Mouse (Mus musculus) testis, postnatal 10 days (tissue): Measurements from ENCODE around the gene Slc25a39.
"Not testable (repeated sequence)": the region's sequence is repeated elsewhere in the genome, so short reads cannot be mapped to it uniquely, and the experiment has no call there.

Source experiments
- DNase-seq: peaks from one replicate; pipeline ENCODE4 v3.0.0; 2021; ENCODE audit warnings: low spot score

The Slc25a39 gene

DNA sequence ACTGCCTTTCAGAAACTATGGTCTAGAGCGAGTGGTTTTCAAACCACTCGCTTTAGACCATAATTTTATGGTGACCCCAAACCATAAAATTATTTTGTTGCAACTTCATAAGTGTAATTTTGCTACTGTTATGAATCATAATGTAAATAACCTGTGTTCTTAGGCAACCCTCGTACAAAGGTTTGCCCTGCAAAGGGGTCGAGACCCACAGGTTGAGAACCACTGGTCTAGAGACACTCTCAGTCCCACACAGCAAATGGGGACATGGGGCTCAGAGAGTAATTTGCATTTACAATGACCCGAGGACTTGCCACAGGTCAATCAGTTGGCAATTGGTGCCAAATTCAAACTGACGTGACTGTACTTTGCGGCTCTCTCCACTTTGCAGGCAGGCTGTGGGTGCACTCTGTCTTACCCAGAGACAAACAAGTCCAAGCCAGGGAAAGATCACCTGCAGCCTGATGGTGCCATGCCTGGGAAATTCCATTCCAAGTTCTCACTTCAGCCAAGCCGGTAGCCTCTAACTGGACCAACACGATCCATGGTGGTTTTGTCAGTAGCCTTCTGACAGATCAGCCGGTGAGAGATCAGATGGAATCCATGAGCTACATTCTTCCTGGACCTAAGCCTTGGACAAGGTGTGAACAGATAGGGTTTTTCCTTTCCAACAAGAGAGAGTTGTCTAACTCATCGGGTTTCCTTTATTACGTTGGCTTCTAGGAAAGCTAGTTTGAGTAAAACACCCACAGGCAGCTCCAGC is 35.6 kb downstream of the Slc25a39 start:
- no peak for DNase-seq

DNA sequence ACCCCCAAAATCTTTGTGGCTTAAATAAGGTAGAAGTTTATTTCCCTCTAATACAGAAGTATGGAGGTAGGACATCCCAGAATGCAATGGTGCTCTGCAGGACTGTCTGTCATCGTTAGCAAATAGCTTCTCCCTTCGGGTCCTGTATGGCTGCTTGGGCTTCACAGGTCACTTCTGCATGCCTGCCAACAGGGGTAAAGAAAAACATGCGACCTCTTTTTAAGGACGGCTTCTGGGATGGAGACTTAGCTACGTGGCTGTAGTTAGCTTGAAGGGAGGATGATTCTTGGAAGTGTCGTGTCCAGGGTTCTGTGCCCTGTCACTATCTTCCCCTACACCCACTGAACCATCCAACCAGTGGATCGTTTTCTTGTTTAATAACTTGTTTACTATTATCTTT is 37.5 kb downstream of the Slc25a39 start:
- no peak for DNase-seq

DNA sequence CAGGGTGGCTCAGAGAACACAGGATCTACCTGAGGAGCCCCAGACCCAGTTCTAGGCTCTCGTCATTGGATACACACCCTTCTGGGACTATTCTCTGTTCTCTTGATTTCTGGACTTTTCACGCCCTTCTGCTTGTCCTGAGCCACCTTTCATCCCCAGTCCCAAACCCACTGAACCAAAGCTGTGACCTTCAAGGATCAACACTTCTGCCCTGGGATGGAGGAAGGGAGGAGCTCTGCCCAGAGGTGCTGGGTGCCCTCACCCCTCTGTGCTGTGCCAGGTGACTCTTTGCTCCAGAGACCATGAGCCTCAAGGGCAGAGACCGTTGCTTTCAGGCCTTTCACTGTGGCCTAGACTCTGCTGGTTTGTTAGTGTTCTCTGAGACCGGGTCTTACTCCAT is 38.5 kb downstream of the Slc25a39 start:
- no peak for DNase-seq

DNA sequence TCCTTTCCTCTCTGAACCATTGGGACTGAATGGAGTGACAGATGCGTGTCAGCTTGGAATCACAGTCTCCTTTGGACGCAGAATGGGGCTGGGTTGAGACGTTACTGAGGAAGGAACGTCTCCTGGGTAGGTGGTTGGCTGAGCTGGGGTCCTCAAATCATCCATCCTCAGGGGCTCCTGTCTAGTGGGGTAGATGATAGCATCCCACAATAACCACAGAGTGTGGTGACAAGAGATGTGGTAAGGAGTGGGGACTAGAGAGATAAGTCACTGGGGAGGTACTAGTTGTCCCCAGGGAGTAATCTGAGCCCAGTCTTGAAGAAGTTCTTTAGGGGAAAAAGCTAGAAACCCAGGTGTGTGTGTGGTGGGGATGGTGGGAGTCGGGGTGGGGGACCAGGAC is 39.4 kb downstream of the Slc25a39 start:
- DNase-seq = no peak

DNA sequence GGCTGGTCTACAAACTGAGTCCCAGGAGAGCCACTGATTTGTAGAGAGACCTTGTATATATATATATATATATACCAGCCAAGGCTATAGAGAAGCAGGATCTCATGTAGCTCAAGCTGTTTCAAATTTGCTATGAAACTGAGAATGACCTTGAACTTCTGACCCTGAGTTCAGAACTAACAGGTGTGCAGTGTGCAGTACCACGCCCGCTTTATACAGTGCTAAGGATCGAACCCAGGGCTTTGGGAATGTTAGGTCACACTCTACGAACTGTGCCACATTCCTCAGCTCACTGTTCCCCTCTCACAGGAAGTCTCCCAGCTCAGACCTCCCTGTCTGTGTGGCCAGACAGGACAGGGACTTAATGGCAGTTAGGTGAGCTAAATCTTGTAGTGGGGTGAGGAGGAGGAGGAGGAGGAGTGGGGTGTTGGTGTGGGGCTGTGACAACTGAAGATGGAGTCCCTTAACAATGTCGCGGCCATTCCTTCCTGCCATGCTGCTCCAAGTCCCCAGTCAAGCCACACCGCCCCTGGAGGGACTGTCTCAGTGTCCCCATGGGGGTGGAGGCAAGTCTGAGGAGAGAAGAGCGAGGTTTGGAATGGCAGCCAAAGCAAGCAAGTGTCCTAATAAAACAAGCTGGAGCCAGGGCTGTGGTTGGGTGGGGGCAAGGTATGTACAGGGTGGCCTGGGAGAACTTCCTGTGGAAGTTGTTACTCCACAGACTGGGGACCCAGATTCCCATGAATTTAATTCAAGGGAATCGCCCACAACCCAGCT is 40.1 kb downstream of the Slc25a39 start:
- DNase-seq = no peak

DNA sequence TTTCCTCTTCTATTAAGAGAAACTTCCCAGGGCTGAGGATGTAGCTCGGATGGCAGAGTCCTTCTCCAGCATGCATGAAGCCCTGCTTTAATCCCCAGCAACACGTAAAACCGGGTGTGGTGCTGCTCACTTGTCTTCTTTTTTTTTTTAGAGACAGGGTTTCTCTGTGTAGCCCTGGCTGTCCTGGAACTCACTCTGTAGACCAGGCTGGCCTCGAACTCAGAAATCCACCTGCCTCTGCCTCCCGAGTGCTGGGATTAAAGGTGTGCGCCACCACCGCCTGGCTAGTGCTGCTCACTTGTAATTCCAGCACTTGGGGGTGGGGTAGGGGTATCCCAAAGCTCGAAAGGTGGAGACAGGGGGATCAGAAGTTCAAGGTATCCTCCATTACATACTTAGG is 41.6 kb downstream of the Slc25a39 start, which contains the start of gene Slc4a1:
TSS of gene Slc4a1 (minus strand) at position 101 of the 400 bp plus-strand sequence.
- DNase-seq = not testable (repeated sequence)

DNA sequence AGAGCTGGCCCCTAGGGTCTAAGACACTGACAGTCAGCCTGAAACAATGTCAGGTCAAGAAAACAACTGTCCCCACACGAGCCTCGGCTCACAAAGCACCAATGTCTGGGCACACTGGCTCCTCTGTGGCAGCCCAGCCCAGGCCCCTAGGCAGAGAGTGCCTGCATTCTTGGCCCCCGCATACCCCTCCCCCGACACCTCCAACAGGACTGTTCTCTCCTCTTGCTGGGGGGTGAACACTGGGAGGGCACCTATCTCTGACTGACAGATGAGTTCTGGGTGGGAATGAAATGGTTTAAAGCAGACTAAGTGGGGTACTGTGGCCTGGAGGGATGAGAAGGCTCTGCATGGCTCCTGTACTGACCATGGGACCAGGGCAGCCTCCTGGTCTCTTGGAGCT is 42.0 kb downstream of the Slc25a39 start:
- no peak for DNase-seq

DNA sequence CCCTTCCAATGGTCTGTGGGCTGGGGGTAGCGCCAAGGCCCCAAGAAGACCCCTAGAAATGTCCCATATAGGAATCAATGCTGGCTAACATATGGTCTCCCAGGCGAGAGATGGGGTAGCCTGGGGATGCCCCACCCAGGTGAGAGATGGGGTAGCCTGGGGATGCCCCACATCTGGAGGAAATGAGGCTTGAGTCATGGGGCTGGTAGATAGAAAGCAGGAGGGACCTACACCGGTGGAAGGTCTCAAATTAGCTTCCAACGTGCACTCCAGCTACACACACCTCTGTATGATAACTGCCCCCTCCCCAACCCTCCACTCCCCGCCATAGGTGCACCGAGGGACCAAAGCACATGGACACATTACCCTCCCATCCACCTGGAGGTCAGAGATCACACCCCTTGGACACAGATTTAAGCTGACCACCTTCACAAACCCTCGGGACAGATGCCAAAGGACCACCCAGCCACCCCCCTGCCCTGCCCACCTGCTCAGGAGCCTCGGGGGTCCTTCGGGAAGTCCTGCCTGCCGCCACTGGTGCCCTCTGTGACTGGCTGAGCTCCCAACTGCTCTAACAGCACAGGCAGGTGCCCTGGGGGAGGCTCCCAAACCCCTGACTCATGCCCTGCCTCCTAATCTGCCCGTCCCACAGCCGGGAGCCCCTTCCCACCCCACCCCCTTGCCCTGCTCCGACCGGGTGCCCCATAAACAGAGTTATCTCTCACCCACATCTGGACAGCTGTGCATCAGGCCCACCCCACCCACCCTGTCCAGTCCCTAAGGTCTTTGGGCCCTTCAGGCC is 43.0 kb downstream of the Slc25a39 start:
- no peak for DNase-seq

DNA sequence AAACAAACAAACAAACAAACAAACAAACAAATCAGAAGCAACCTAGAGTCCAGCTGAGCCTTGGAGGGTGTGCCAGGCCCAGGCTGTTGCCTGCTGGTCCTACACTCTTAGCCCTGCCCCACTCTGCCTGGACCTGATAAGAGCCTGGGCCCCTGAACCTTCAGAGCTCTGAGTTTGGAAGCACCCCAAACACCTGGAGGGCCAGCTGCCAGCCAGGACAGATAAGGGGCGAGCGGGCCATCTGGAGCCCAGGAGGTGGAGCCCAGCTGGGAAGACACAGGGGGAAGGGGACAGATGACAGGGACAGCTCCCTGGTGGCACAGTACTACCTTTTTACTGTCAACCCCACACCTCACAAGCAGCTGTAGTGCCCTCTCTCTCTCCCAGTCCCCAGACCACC is 44.1 kb downstream of the Slc25a39 start:
- no peak for DNase-seq

DNA sequence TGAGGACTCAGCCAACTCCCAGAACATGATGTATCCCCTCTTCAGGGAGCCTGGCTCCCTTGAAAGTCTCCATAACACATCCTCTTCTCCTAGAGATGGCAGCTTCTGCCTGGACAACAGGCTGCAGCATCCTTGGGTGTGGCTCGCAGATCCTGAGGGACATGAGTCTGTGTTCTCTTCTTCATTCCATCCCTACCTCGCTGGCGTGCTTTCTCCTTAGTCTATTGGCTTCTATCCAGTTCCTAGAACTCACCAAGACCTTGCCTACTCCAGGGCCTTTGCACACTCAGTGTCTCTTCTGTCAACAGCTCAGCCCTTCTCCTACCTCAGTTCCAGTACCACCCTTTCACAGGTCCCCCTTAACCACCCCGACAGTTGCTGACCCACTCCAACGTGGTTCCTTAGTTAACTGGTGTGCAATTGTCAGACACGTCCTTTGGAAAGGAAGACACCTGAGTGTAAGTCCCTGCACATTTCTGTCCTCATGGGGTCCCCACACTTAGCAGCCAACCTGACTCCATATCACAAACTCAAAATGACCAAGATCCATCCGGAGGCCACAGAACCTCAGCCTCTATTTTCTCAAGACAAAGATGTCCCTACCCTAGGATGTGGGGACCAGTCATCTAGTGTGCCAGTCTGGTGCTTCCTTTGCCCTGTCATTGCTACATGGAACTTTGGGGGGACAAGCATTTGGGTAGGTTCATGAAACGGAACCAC is 45.8 kb downstream of the Slc25a39 start:
- DNase-seq = no peak

DNA sequence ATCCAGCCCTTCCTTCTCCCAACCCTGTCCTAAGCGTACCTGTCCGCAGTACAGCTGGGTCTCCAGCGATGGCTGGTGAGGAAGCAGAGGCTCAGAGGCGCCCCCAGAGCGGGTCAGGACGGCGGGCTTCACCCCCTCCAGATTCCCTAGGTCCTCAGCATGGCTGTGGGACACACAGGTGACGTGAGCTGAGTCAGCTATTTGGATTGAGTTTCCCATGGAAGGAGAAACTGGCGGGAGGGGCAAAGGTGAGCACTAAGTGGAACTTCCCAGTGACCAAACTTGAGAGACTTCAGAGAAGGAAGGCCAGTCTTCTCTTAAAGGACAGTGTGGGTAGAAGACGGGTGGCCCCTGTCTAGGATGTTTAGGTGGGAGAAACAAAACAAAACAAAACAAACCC is 49.4 kb downstream of the Slc25a39 start:
- DNase-seq = no peak

DNA sequence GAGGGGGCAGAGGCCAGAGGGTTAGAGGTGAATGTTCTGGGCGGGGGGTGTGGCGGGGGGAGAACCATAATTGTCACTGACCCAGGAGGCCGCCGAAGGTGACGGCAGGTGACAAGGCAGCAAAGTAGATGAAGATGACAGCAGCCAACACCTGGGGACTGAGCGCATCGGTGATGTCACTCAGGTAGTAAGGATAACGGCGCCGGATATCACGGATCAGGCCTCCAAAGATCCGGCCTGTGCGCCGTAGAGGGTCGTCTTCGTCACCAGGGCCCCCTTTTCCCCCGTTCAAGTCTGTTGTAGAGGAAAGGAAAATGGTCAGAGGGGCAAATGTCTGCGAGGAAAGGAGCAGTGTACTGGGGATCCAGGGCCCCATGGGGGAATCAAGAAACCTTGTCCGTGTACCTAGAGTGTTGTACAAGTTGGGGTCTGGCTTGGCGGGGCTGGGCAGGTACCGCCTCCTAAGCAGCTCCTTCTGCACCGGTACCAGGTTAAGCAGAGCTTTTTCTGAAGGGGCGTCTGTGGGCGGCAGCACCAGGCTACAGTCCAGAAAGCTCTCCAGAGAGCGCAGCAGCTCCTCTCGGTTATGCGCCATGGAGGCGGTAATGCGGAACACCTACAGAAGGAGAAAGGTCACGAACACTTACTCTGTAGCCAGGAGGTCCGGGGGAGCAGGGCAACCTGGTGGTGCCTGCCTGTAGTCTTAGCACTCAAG is 51.0 kb downstream of the Slc25a39 start:
- DNase-seq = no peak

DNA sequence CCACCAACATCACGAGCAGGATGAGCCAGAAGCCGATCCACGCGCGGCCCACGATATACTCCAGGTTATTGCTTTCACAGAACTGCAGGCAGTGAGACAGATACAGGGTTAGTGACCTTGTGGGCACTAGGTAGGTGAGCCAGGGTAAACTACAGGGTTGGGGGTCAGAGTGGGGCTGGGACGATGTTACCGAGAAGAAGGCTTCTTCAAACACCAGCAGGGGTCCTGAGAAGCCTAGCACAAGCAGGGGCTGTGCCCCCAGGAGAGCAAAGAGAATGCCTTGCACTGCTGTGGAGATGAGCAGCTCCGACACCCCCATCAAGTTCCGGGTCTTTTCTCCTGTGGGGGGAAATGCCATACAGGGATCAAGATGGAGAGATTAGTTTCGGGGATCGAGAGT is 51.6 kb downstream of the Slc25a39 start:
- DNase-seq = no peak

DNA sequence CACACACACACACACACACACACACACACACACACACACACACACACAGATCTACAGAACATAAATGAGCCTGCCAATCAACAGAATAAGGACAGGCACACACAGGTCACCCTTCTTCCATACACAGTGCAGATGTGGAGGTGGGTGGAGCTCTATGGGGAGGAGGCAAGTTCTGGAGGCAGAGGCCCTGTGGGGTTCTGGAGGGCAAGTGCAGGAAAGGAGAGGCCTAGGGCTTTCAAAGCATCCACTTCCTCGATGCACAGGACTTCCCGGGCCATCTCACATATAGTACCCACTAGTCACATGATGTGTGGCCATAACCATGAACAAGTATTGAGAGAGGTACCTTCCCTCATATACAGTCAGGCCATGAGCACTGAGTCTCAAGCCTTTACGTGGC is 52.2 kb downstream of the Slc25a39 start:
- DNase-seq = no peak

DNA sequence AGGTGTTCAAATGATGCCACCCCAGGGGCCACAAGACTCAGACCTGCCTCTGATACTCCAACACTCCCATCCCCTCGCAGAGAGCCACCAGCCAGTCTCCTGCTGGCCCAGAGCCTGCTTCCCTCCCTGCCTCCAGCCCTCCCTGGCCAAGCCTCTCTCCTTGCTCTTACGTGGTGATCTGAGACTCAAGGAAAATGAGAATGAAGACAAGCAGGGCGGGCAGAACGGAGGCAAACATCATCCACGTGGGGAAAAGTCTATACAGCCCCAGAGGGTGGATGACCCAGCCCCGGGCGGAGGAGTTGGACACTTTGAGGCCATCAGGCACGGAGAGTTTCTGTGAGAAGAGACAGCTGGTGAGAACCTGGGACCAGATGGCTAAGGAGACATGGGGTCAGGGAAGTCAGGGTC is 54.7 kb downstream of the Slc25a39 start:
- DNase-seq = no peak
